Mouse (Mus musculus) liver, adult 2 months (tissue): ENCODE measurements at regions not wholly inside any gene's neighbourhood (a gene's known extent, or its start where the extent isn't known, plus 50 kb on each side); places are given as distances from the start of the nearest gene placed in this dataset.

Experiments
- CTCF ChIP-seq: fragments of 200-500 bp; IDR thresholded peaks from 2 replicates; pipeline ENCODE4 v1.5.1; 2011; ENCODE audit warnings: low read depth, low read length, control low read depth
- POLR2A ChIP-seq: fragments of 200-500 bp; IDR thresholded peaks from 2 replicates; pipeline ENCODE4 v1.6.1; 2011; ENCODE audit warnings: low read length, control low read depth; ENCODE audit not compliant: insufficient read depth; ENCODE audit errors: extremely low read depth

GRCm38 (mm10) chr10:126422066-126422465 lies 456.1 kb downstream of the Lrig3 start:
- TF ChIP-seq POLR2A: no peak
- TF ChIP-seq CTCF: no peak
